Mouse (Mus musculus): ENCODE measurements at regions not wholly inside any gene's neighbourhood (a gene's known extent, or its start where the extent isn't known, plus 50 kb on each side); places are given as distances from the start of the nearest gene placed in this dataset.

DNA sequence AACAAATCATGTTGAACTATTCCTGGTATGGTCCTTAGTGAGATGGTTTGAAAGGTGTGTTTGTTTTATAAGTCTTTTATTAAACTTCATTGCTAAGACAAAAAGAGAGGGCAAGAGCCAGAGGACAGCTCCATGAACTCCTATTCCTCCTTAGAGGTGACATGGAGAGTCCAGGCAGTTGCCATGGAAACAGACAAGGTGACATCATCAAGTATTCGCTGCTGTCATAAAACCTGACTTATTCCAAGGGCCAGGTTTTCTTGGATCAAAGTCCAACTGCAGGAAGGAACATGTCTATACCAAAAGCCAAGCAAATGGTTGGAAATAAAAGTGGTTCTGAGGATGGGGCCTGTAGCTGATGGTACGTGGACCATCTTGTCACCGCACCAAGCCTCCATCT lies 383.0 kb upstream of the Sall1 start:
- no peak overlapping the region for H3K27ac ChIP-seq

DNA sequence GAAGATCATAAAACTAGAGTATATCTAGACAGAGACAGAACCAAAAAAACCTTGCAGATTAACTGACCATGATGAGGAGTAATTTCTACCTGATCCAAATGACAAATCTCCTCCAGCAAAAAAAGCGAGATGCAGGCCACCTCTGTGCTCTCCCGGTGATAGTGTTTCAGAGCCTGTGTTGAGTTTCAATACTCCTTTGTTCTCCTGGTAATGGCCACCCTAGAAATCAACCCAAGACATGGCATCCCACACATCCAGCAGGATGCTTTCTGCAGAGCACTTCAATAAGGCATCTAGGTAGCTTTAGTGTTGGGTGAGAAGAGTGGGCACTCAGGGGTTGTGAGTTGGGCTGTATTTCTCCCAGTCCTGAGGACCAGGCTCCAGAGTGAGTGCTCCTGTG lies 371.3 kb upstream of the Sall1 start:
- 82% methylated on average over 2 of the region's 2 CpGs for WGBS
- Histone ChIP-seq H3K4me2 (no peak overlapping the region), H3K27me3 (no peaks in the 10 kb centered on the region), H3K4me3 (no peak overlapping the region), H3K27ac (no peak overlapping the region), H3K4me1 (replicated peaks) (0 out of 2 replicates have a peak, but pooled peaks cover 4% of the 10 kb centered on the region), H3K9me3 (0 out of 2 replicates have a peak, but pooled peaks cover 4% of the 10 kb centered on the region), H3K9ac (no peak overlapping the region), H3K36me3 (no peaks in the 10 kb centered on the region)
- no peak for ATAC-seq (ENCODE audit: low FRiP score)

More for the DNA sequence above, 383.0 kb upstream of the Sall1 start:
- ATAC-seq (ENCODE audit: low FRiP score), result no peak
- Histone ChIP-seq H3K4me3 (no peak overlapping the region), H3K9ac (no peak overlapping the region), H3K9me3 (no peaks in the 10 kb centered on the region), H3K36me3 (no peaks in the 10 kb centered on the region), H3K27me3 (no peaks in the 10 kb centered on the region), H3K4me2 (no peak overlapping the region), H3K4me1 (replicated peaks) (no peaks in the 10 kb centered on the region)
- 97% methylated on average over 3 of the region's 3 CpGs for WGBS

DNA sequence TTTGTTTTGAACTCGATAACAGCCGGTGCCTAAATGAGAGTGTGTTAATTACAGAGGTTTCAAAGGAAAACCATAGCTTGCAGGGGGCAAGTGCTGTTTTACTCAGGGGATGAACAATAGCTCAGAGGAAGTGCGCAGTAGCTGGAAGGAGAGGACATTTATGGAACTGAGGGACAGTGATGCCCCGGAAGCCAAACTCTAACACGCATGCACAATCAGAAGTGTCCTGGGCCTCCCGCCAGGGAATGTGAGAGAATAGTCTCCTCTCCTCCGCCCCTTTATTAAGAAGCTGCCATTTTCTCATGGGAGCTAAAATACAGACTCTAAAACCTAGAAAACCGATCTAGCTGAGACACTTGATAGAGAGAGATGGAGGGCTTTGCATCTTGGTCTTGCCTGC lies 368.5 kb upstream of the Sall1 start:
- H3K27me3 ChIP-seq, result no peaks in the 10 kb centered on the region
- ATAC-seq (ENCODE audit: low FRiP score), result no peak
- H3K9me3 ChIP-seq, result no peaks in the 10 kb centered on the region
- H3K4me3 ChIP-seq, result no peak overlapping the region
- H3K36me3 ChIP-seq, result no peaks in the 10 kb centered on the region
- H3K9ac ChIP-seq, result no peak overlapping the region
- no peak overlapping the region for H3K4me2 ChIP-seq
- H3K4me1 ChIP-seq (replicated peaks), result 0 out of 2 replicates have a peak, but pooled peaks cover 4% of the 10 kb centered on the region
- no peak overlapping the region for H3K27ac ChIP-seq
- WGBS, result 73% methylated on average over 8 of the region's 8 CpGs

- Histone ChIP-seq H3K4me2 (no peak overlapping the region), H3K4me3 (no peak overlapping the region), H3K9me3 (no peaks in the 10 kb centered on the region), H3K27ac (no peak overlapping the region), H3K9ac (no peak overlapping the region), H3K4me1 (replicated peaks) (0 out of 2 replicates have a peak, but pooled peaks cover 4% of the 10 kb centered on the region), H3K27me3 (no peaks in the 10 kb centered on the region), H3K36me3 (no peaks in the 10 kb centered on the region)
- WGBS, result 32% methylated on average over 7 of the region's 7 CpGs
- no peak for ATAC-seq (ENCODE audit: low FRiP score)
Observed at GRCm38 (mm10) chr8:89412046-89412445, 368.1 kb upstream of the Sall1 start.

GRCm38 (mm10) chr8:89406688-89407087 lies 362.7 kb upstream of the Sall1 start:
- WGBS, result 91% methylated on average over 5 of the region's 5 CpGs
- Histone ChIP-seq H3K9me3 (no peaks in the 10 kb centered on the region), H3K27ac (no peak overlapping the region), H3K4me2 (no peak overlapping the region), H3K4me1 (replicated peaks) (no peaks in the 10 kb centered on the region), H3K4me3 (no peak overlapping the region), H3K27me3 (no peaks in the 10 kb centered on the region), H3K36me3 (no peaks in the 10 kb centered on the region), H3K9ac (no peak overlapping the region)
- no peak for ATAC-seq (ENCODE audit: low FRiP score)

- H3K36me3 ChIP-seq, result no peaks in the 10 kb centered on the region
- H3K27ac ChIP-seq, result no peak overlapping the region
- ATAC-seq (ENCODE audit: low FRiP score), result no peak
- H3K4me3 ChIP-seq, result no peak overlapping the region
- no peak overlapping the region for H3K9ac ChIP-seq
- WGBS, result 91% methylated on average over 3 of the region's 3 CpGs
- H3K27me3 ChIP-seq, result no peaks in the 10 kb centered on the region
- H3K9me3 ChIP-seq, result no peaks in the 10 kb centered on the region
- no peaks in the 10 kb centered on the region for H3K4me1 ChIP-seq (replicated peaks)
- no peak overlapping the region for H3K4me2 ChIP-seq
Observed at GRCm38 (mm10) chr8:89404287-89404686, 360.3 kb upstream of the Sall1 start.

DNA sequence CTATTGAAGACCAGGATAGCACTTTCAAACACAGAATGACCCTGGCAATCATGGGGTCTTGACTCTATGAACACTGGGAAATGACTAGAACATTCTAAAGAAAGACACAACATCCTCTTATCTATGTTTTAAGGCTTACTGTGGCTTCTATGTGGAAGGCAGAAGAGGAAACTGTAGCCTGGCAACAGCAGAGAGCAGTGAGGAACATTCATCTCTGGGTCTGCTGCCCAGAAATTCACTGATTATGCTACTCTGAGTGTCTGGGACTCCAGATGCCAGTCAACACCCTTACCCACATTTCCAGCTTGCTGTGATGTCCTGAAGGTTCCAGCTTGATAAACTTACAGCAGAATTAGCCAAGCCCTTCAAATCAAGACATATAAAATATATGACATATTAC lies 352.7 kb upstream of the Sall1 start:
- no peaks in the 10 kb centered on the region for H3K4me1 ChIP-seq (replicated peaks)

DNA sequence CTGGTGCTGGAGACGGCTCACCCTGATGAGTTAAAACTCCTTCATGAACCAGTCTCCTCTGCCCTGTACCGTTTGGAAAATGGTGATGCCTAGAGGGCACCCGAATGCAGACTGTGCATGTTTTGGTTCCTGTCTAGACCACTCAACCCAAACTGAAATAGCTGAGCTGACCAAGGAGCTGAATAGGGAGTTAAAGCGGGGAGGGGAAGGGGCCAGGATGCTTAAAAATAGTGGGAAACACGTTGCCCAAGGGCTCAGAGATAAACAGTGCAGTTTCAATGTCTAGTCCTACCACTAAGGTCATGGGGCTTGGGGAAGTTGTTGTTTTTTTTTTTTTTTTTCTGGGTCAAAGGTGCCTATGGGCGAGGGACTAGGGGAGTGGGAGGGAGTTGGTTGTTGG lies 348.8 kb upstream of the Sall1 start:
- WGBS, result 82% methylated on average over 6 of the region's 6 CpGs
- Histone ChIP-seq H3K27me3 (peaks cover 7% of the 10 kb centered on the region; the same call in 1 of the 2 replicates), H3K4me2 (no peak overlapping the region), H3K9me3 (no peaks in the 10 kb centered on the region), H3K36me3 (no peaks in the 10 kb centered on the region), H3K27ac (no peak overlapping the region), H3K4me1 (replicated peaks) (peaks cover 9% of the 10 kb centered on the region), H3K4me3 (no peak overlapping the region), H3K9ac (no peak overlapping the region)
- ATAC-seq (ENCODE audit: low FRiP score), result no peak

More for the DNA sequence above, 352.7 kb upstream of the Sall1 start:
- H3K27ac ChIP-seq, result no peak overlapping the region
- H3K4me2 ChIP-seq, result no peak overlapping the region
- no peak overlapping the region for H3K9ac ChIP-seq
- no peaks in the 10 kb centered on the region for H3K36me3 ChIP-seq
- ATAC-seq (ENCODE audit: low FRiP score), result no peak
- no peaks in the 10 kb centered on the region for H3K9me3 ChIP-seq
- H3K27me3 ChIP-seq, result peaks cover 7% of the 10 kb centered on the region; the same call in 1 of the 2 replicates
- H3K4me3 ChIP-seq, result no peak overlapping the region

DNA sequence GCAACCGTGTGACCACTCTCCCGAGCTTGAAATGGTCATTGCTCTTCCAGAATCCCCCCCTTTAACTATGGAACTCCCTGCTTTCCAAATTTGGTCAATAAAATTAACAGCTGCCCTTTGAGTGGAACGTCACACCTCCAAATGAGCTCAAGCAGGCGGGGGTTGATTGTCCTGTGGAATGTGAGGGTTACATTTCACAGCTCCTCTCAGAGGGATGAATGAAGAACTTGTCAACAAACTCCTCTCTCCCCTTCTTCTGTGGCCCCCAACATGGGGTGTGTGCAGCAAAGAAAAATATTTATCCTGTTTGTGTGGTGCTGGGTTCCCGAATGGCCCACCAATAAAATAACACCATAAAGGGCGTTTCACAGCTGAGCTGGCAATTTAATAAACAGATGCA lies 344.8 kb upstream of the Sall1 start:
- Histone ChIP-seq H3K9me3 (no peaks in the 10 kb centered on the region), H3K4me1 (replicated peaks) (peaks cover 23% of the 10 kb centered on the region), H3K36me3 (no peaks in the 10 kb centered on the region), H3K4me2 (no peak overlapping the region), H3K27ac (no peak overlapping the region), H3K4me3 (no peak overlapping the region), H3K9ac (no peak overlapping the region), H3K27me3 (peaks cover 5% of the 10 kb centered on the region; the same call in 1 of the 2 replicates)
- WGBS, result 22% methylated on average over 6 of the region's 6 CpGs
- ATAC-seq (ENCODE audit: low FRiP score), result no peak

- WGBS, result 10% methylated on average over 8 of the region's 8 CpGs
Observed at GRCm38 (mm10) chr8:89387295-89387694, 343.3 kb upstream of the Sall1 start.

GRCm38 (mm10) chr8:89385028-89385427 lies 341.1 kb upstream of the Sall1 start:
- ATAC-seq (ENCODE audit: low FRiP score), result no peak
- WGBS, result 78% methylated on average over 5 of the region's 5 CpGs

More at GRCm38 (mm10) chr8:89387295-89387694, 343.3 kb upstream of the Sall1 start:
- 0 out of 2 replicates have a peak, but pooled peaks have one; percentile 36 for ATAC-seq (ENCODE audit: low FRiP score)
- peaks cover 31% of the 10 kb centered on the region for H3K4me1 ChIP-seq (replicated peaks)
- no peaks in the 10 kb centered on the region for H3K36me3 ChIP-seq
- no peak overlapping the region for H3K4me3 ChIP-seq
- no peaks in the 10 kb centered on the region for H3K9me3 ChIP-seq
- peak overlapping the region; percentile 31 for H3K4me2 ChIP-seq
- H3K9ac ChIP-seq, result no peak overlapping the region
- H3K27me3 ChIP-seq, result peaks cover 5% of the 10 kb centered on the region; the same call in 1 of the 2 replicates
- H3K27ac ChIP-seq, result no peak overlapping the region

DNA sequence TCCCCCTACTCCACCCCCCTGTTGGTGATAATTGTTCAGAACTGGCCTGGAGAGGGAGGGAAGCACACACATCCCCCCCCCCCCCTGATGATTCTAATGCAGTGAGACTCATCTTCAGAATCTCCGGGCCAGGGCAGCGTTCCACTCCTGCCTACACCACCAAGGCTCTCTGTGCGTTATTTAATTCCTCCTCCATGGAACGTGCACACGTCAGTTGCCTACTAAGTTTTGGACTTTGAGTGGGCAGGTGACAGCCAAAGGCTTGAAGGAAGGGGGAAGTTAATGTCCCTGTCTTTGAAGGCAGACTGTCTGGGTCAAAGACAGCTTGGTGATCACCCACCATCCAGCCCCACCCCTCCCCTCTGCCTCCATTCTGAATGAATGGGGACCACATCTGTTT lies 339.8 kb upstream of the Sall1 start:
- H3K27ac ChIP-seq, result no peak overlapping the region
- WGBS, result 59% methylated on average over 5 of the region's 5 CpGs

More at GRCm38 (mm10) chr8:89385028-89385427, 341.1 kb upstream of the Sall1 start:
- no peak overlapping the region for H3K27ac ChIP-seq
- H3K36me3 ChIP-seq, result no peaks in the 10 kb centered on the region
- peaks cover 9% of the 10 kb centered on the region; the same call in 1 of the 2 replicates for H3K27me3 ChIP-seq
- H3K9me3 ChIP-seq, result no peaks in the 10 kb centered on the region
- H3K4me3 ChIP-seq, result no peak overlapping the region
- peaks cover 35% of the 10 kb centered on the region for H3K4me1 ChIP-seq (replicated peaks)
- H3K9ac ChIP-seq, result no peak overlapping the region
- no peak overlapping the region for H3K4me2 ChIP-seq

GRCm38 (mm10) chr8:89382538-89383380 lies 338.8 kb upstream of the Sall1 start:
- H3K27me3 ChIP-seq, result peaks cover 9% of the 10 kb centered on the region; the same call in 1 of the 2 replicates
- H3K4me3 ChIP-seq, result no peak overlapping the region
- no peaks in the 10 kb centered on the region for H3K9me3 ChIP-seq
- 55% methylated on average over 9 of the region's 9 CpGs for WGBS
- no peak overlapping the region for H3K4me2 ChIP-seq
- H3K9ac ChIP-seq, result no peak overlapping the region
- H3K36me3 ChIP-seq, result no peaks in the 10 kb centered on the region
- no peak for ATAC-seq (ENCODE audit: low FRiP score)
- H3K4me1 ChIP-seq (replicated peaks), result peaks cover 29% of the 10 kb centered on the region
- H3K27ac ChIP-seq, result no peak overlapping the region

More for the DNA sequence above, 339.8 kb upstream of the Sall1 start:
- no peaks in the 10 kb centered on the region for H3K36me3 ChIP-seq
- no peak for ATAC-seq (ENCODE audit: low FRiP score)
- H3K9ac ChIP-seq, result no peak overlapping the region
- H3K9me3 ChIP-seq, result no peaks in the 10 kb centered on the region
- peaks cover 9% of the 10 kb centered on the region; the same call in 1 of the 2 replicates for H3K27me3 ChIP-seq
- H3K4me1 ChIP-seq (replicated peaks), result peaks cover 38% of the 10 kb centered on the region
- H3K4me2 ChIP-seq, result no peak overlapping the region
- H3K4me3 ChIP-seq, result no peak overlapping the region
